Mouse (Mus musculus) heart, adult 2 months (tissue): ENCODE data around the gene Olfr835.

Experiments
- CTCF ChIP-seq: fragments of 200-600 bp; IDR thresholded peaks from 2 replicates; pipeline ENCODE4 v1.8.1; 2022; ENCODE audit warnings: antibody characterized with exemption, mild to moderate bottlenecking, moderate library complexity
- POLR2A ChIP-seq: fragments of 200-500 bp; IDR thresholded peaks from 2 replicates; pipeline ENCODE4 v1.6.1; 2011; ENCODE audit warnings: mild to moderate bottlenecking, low read depth, low read length, control low read depth; ENCODE audit not compliant: insufficient read depth

DNA sequence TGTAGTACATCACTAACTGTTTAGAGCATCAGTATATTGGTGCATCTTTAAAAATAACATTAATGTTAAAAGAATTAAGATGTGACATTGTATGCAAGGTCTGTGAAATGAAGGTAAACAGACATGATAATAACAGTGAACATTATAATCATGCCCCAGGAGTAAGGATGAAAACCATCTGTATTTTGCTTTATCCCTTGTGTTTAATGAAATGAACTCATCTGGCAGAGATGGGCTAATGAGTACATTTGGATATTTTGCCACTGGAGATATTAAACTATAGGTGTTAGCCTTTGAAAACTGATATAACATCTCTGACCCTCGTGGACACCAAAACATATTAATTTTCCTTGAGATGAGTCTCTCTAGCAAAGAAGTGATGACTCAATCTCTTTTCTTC lies at the start of gene Olfr835:
- TF ChIP-seq CTCF (no peak), POLR2A (no peak)
